Mouse (Mus musculus) CH12.LX (cell line): ENCODE measurements at regions not wholly inside any gene's neighbourhood (a gene's known extent, or its start where the extent isn't known, plus 50 kb on each side); places are given as distances from the start of the nearest gene placed in this dataset.

Source experiments
- DNase-seq: peaks from one replicate; pipeline ENCODE4 v3.0.0-alpha.2; 2013; ENCODE audit errors: extremely low read depth
- H3K27ac ChIP-seq: 2 replicates; pipeline ENCODE4 v1.5.1; 2012; ENCODE audit warnings: low read depth, mild to moderate bottlenecking, control low read depth, moderate library complexity; ENCODE audit not compliant: insufficient read depth
- H3K27me3 ChIP-seq: replicated peaks from 2 replicates; pipeline ENCODE3; 2012; ENCODE audit warnings: inconsistent platforms
- H3K36me3 ChIP-seq, 2 experiments: replicated peaks in 1 of 2; 2 replicates each; pipeline versions ENCODE3 to v1.6.1; 2012; ENCODE audit warnings: inconsistent platforms in 1 of 2, low read length in 1 of 2, mild to moderate bottlenecking in 1 of 2, mixed read lengths in 1 of 2, moderate library complexity in 1 of 2; ENCODE audit not compliant: control insufficient read depth in 1 of 2, insufficient read depth in 1 of 2
- H3K4me1 ChIP-seq, 2 experiments: 2 replicates each; pipeline ENCODE4 v1.6.1; 2012; ENCODE audit warnings: inconsistent platforms in 1 of 2, moderate library complexity in 1 of 2; ENCODE audit not compliant: insufficient read depth in 2 of 2, control insufficient read depth in 1 of 2
- H3K4me2 ChIP-seq: 2 replicates; pipeline ENCODE4 v1.6.1; 2012; ENCODE audit warnings: low read depth, mild to moderate bottlenecking, control low read depth; ENCODE audit not compliant: poor library complexity, insufficient read depth, severe bottlenecking
- H3K4me3 ChIP-seq, 3 experiments: fragments of 150-350 bp in 1 of 3; sonication (generic) in 1 of 3; replicated peaks in 1 of 3; 2 replicates each; pipeline versions ENCODE3 to v1.5.1; 2011 to 2012; ENCODE audit warnings: low read depth in 2 of 3, low read length in 2 of 3, mild to moderate bottlenecking in 2 of 3, moderate library complexity in 2 of 3, control low read depth in 1 of 3, improper control_type of control experiment in 1 of 3, inconsistent platforms in 1 of 3, mixed read lengths in 1 of 3; ENCODE audit not compliant: poor library complexity in 1 of 3
- H3K79me2 ChIP-seq: replicated peaks from 2 replicates; pipeline ENCODE4 v1.6.1; 2012; ENCODE audit warnings: mild to moderate bottlenecking, moderate library complexity; ENCODE audit not compliant: control insufficient read depth, poor library complexity, insufficient read depth, severe bottlenecking; ENCODE audit errors: extremely low read depth
- H3K9ac ChIP-seq: 2 replicates; pipeline ENCODE4 v1.6.1; 2012; ENCODE audit warnings: low read depth, mild to moderate bottlenecking, control low read depth, moderate library complexity; ENCODE audit not compliant: insufficient read depth
- H3K9me3 ChIP-seq: replicated peaks from 2 replicates; pipeline ENCODE3; 2012; ENCODE audit warnings: low read length, inconsistent platforms, mixed read lengths
- BHLHE40 ChIP-seq: IDR thresholded peaks from 2 replicates; pipeline ENCODE4 v1.6.1; 2011; ENCODE audit warnings: mild to moderate bottlenecking, low read depth, low read length, improper control_type of control experiment
- CHD2 ChIP-seq: IDR thresholded peaks from 2 replicates; pipeline ENCODE4 v1.6.1; 2011; ENCODE audit warnings: low read length, improper control_type of control experiment
- ELF1 ChIP-seq: IDR thresholded peaks from 2 replicates; pipeline ENCODE4 v1.6.1; 2014; ENCODE audit warnings: low read depth, mild to moderate bottlenecking, inconsistent platforms, low read length, improper control_type of control experiment
- EP300 ChIP-seq: IDR thresholded peaks from 2 replicates; pipeline ENCODE4 v1.6.1; 2011; ENCODE audit warnings: low read length, improper control_type of control experiment
- HCFC1 ChIP-seq: IDR thresholded peaks from 2 replicates; pipeline ENCODE4 v1.6.1; 2012; ENCODE audit warnings: low read depth, mild to moderate bottlenecking, inconsistent platforms, low read length, improper control_type of control experiment
- JUND ChIP-seq: conservative IDR thresholded peaks from 2 replicates; pipeline ENCODE4 v1.6.1; 2011; ENCODE audit warnings: low read depth, low read length, improper control_type of control experiment
- KAT2A ChIP-seq: IDR thresholded peaks from 2 replicates; pipeline ENCODE4 v1.6.1; 2012; ENCODE audit warnings: low read length, improper control_type of control experiment, inconsistent platforms; ENCODE audit not compliant: insufficient replicate concordance
- MAFK ChIP-seq: IDR thresholded peaks from 2 replicates; pipeline ENCODE4 v1.6.1; 2011; ENCODE audit warnings: low read length, improper control_type of control experiment; ENCODE audit not compliant: insufficient replicate concordance
- MAX ChIP-seq: IDR thresholded peaks from 2 replicates; pipeline ENCODE4 v1.6.1; 2011; ENCODE audit warnings: low read length, improper control_type of control experiment
- NRF1 ChIP-seq: IDR thresholded peaks from 2 replicates; pipeline ENCODE4 v1.6.1; 2014; ENCODE audit warnings: low read depth, mild to moderate bottlenecking, inconsistent platforms, low read length, improper control_type of control experiment, moderate library complexity
- PAX5 ChIP-seq: IDR thresholded peaks from 2 replicates; pipeline ENCODE4 v1.6.1; 2012; ENCODE audit warnings: low read length, inconsistent platforms, mixed read lengths
- POLR2A ChIP-seq: IDR thresholded peaks from 2 replicates; pipeline ENCODE4 v1.6.1; 2011; ENCODE audit warnings: low read depth, mild to moderate bottlenecking, improper control_type of control experiment, low read length
- POLR2AphosphoS2 ChIP-seq: IDR thresholded peaks from 2 replicates; pipeline ENCODE4 v1.6.1; 2011; ENCODE audit warnings: low read depth, low read length, improper control_type of control experiment
- RCOR1 ChIP-seq: conservative IDR thresholded peaks from 2 replicates; pipeline ENCODE4 v1.6.1; 2012; ENCODE audit warnings: low read depth, mild to moderate bottlenecking, inconsistent platforms, low read length, improper control_type of control experiment
- SIN3A ChIP-seq: IDR thresholded peaks from 2 replicates; pipeline ENCODE4 v1.6.1; 2012; ENCODE audit warnings: low read length, improper control_type of control experiment, inconsistent platforms
- TBP ChIP-seq: conservative IDR thresholded peaks from 2 replicates; pipeline ENCODE4 v1.6.1; 2011; ENCODE audit warnings: low read depth, low read length, improper control_type of control experiment
- TCF12 ChIP-seq: IDR thresholded peaks from 2 replicates; pipeline ENCODE4 v1.6.1; 2014; ENCODE audit warnings: low read depth, mild to moderate bottlenecking, inconsistent platforms, low read length, improper control_type of control experiment
- UBTF ChIP-seq: IDR thresholded peaks from 2 replicates; pipeline ENCODE4 v1.6.1; 2012; ENCODE audit warnings: low read depth, mild to moderate bottlenecking, inconsistent platforms, low read length, improper control_type of control experiment, moderate library complexity
- USF2 ChIP-seq: conservative IDR thresholded peaks from 2 replicates; pipeline ENCODE4 v1.6.1; 2011; ENCODE audit warnings: low read depth, low read length, improper control_type of control experiment
- ZKSCAN1 ChIP-seq: IDR thresholded peaks from 2 replicates; pipeline ENCODE4 v1.6.1; 2012; ENCODE audit warnings: low read depth, inconsistent platforms, low read length, improper control_type of control experiment, borderline replicate concordance
- dilution Hi-C: fragments of 300-500 bp; cut with MboI; formaldehyde crosslinking; loops from 2 replicates; pipeline ENCODE4 v1.14.3; 2020; ENCODE audit warnings: low sequenced_read_pairs; ENCODE audit not compliant: extremely low pct_unique_long_range_greater_than_20kb, extremely low pct_ligation_motif_present
- in situ Hi-C: fragments of 300-500 bp; cut with MboI; formaldehyde crosslinking; loops from 3 replicates; pipeline ENCODE4 v1.14.3; 2019; ENCODE audit warnings: low sequenced_read_pairs, low pct_ligation_motif_present, low pct_unique_long_range_greater_than_20kb, mixed read lengths

DNA sequence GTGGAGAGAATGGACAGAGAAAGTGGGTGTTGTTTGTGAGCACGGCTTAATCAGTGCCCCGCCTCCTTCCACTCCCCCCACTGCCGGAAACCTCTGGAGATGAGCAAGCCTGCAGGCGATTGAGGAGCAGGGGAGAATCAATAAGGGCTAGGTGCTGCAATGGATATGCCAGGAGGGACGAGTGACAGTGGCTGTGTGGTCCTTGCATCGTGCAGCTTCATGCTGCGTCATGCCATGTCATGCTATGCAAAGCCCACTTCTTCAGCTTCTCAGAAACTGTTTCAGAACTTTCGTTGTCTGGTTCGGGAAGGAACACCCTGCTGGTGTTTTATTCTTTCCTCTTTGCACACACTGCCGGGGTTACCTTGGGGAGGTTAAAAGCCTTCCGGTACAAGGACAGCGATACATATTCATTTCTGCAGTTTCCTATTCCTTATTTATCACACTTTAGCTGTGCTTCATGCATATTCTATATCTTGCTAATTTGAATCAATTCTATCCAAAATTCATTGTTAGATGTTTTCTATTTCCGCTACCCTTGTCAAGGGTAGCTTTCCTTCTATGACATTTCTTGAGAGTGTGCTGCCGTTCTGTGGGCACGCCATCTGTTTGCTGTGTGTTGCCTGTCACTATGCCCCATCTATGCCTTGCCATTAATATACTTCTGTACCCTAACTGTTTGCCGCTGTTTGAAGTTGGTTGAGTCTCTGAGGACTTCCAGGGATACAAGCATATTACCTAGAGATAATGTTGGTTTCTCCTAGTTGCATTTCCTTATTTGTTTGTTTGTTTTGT lies 202.8 kb upstream of the Stt3b start:
- H3K4me1 ChIP-seq: no peaks in the 10 kb centered on the region
- H3K36me3 ChIP-seq: no peaks in the 10 kb centered on the region
- no peaks in the 10 kb centered on the region for H3K27me3 ChIP-seq
- in situ Hi-C loops (no loop called here), dilution Hi-C loops (no loop called here)
- no peak for TF ChIP-seq POLR2A
- TF ChIP-seq POLR2AphosphoS2: no peak
- no peak for TF ChIP-seq UBTF
- no peak for TF ChIP-seq KAT2A
- TF ChIP-seq HCFC1: no peak
- no peak for TF ChIP-seq ELF1
- TF ChIP-seq TBP: no peak
- TF ChIP-seq JUND: no peak
- TF ChIP-seq SIN3A: no peak
- no peak for TF ChIP-seq TCF12
- TF ChIP-seq RCOR1: no peak
- TF ChIP-seq PAX5: no peak
- TF ChIP-seq CHD2: no peak
- TF ChIP-seq EP300: no peak
- H3K9me3 ChIP-seq: peaks cover 16% of the 10 kb centered on the region
- H3K27ac ChIP-seq: no peak overlapping the region
- no peak overlapping the region for H3K9ac ChIP-seq
- H3K4me2 ChIP-seq: no peak overlapping the region
- no peak for DNase-seq
- no peaks in the 10 kb centered on the region for H3K79me2 ChIP-seq
- no peak overlapping the region for H3K4me3 ChIP-seq

DNA sequence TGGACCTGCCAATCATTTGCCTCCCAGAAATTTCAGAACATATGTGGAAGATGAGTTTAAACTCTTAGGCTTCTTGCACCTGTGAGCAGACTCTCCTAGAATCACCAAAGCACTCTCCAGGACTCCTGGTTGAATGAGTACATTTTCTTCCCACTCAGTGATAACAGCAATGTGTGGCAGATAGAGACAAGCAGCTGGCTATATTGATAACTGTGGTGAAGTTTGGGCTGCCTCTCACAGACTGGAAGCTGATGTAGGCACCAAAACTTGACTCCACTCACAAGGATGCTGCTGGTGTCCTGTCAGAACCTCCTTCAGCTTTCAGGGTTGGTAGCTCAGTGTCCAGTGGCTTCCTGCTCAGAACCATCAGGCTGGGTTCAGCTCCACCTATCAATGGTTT lies 207.7 kb upstream of the Stt3b start:
- H3K4me1 ChIP-seq: peaks cover 0 to 8% of the 10 kb centered on the region in 2 experiments; a peak in 1 of 4 replicates
- in situ Hi-C loops: no loop called here
- H3K9ac ChIP-seq: no peak overlapping the region
- TF ChIP-seq MAFK: no peak
- TF ChIP-seq MAX: no peak
- TF ChIP-seq BHLHE40: no peak
- no peak for TF ChIP-seq EP300
- TF ChIP-seq NRF1: no peak
- no peak for TF ChIP-seq HCFC1
- TF ChIP-seq USF2: no peak
- TF ChIP-seq ZKSCAN1: no peak
- TF ChIP-seq ELF1: no peak
- TF ChIP-seq, all 38 proteins: peak for 0
- Histone ChIP-seq H3K27me3 (no peaks in the 10 kb centered on the region), H3K27ac (no peak overlapping the region), H3K9me3 (peaks cover 16% of the 10 kb centered on the region), H3K4me3 (no peak overlapping the region), H3K4me2 (no peak overlapping the region), H3K79me2 (no peaks in the 10 kb centered on the region), H3K36me3 (no peaks in the 10 kb centered on the region)
- DNase-seq: no peak
- dilution Hi-C loops: no loop called here
